Mouse (Mus musculus) neural tube, embryonic 13.5 days (tissue): Measurements from ENCODE around the gene Il1rapl1. TPM values are rescaled to one million over a fixed set of nuclear protein-coding genes. Genes with fewer than 3 reads are reported as not detected.

Experiments
- ATAC-seq: fragments of 200-750 bp; cut with Nextera tagmentation; 2 replicates; pipeline ENCODE4 v1.8.0; 2017; ENCODE audit warnings: low read depth, mild to moderate bottlenecking, moderate TSS enrichment, moderate library complexity
- H3K27ac ChIP-seq: fragments of 300-500 bp; sonication (generic); replicated peaks from 2 replicates; pipeline ENCODE4 v1.5.1; 2015; ENCODE audit warnings: moderate library complexity, mild to moderate bottlenecking, inconsistent platforms
- H3K27me3 ChIP-seq: fragments of 300-500 bp; sonication (generic); 2 replicates; pipeline ENCODE4 v1.6.1; 2015; ENCODE audit warnings: mild to moderate bottlenecking, inconsistent platforms
- H3K36me3 ChIP-seq: fragments of 300-500 bp; sonication (generic); 2 replicates; pipeline ENCODE4 v1.6.1; 2015; ENCODE audit warnings: mild to moderate bottlenecking, inconsistent platforms
- H3K4me1 ChIP-seq: fragments of 300-500 bp; sonication (generic); replicated peaks from 2 replicates; pipeline ENCODE4 v1.6.1; 2015; ENCODE audit warnings: inconsistent platforms
- H3K4me2 ChIP-seq: fragments of 300-500 bp; sonication (generic); 2 replicates; pipeline ENCODE4 v1.6.1; 2015; ENCODE audit warnings: inconsistent platforms, mild to moderate bottlenecking, moderate library complexity
- H3K4me3 ChIP-seq: fragments of 300-500 bp; sonication (generic); 2 replicates; pipeline ENCODE4 v1.5.1; 2015; ENCODE audit warnings: mild to moderate bottlenecking, inconsistent platforms
- H3K9ac ChIP-seq: fragments of 300-500 bp; sonication (generic); 2 replicates; pipeline ENCODE4 v1.6.1; 2015; ENCODE audit warnings: moderate library complexity, mild to moderate bottlenecking, inconsistent platforms
- H3K9me3 ChIP-seq: fragments of 300-500 bp; sonication (generic); 2 replicates; pipeline ENCODE4 v1.6.1; 2016; ENCODE audit warnings: inconsistent platforms
- WGBS: fragments of 180-500 bp; shearing (Covaris S2); methylation state at CpG from one replicate; pipeline ENCODE4 v1.1.7; 2015; 5-methylcytosine and 5-hydroxymethylcytosine counted together
- polyA plus RNA-seq: library from polyadenylated mRNA; unstranded; fragments of >200 nt; fragmentation: Nextera tagmentation; extraction: Ambion mirVana; gene quantifications from 2 replicates; pipeline ENCODE4 v1.2.1, GENCODE M21; 2015

Gene Il1rapl1
- polyA plus RNA-seq, 1 experiment from 2014 or later: 3.9 TPM

GRCm38 (mm10) chrX:88070368-88070767 is 45.1 kb downstream of the Il1rapl1 start:
- H3K36me3 ChIP-seq: no peaks in the 10 kb centered on the region
- 79% methylated on average over 3 of the region's 3 CpGs for WGBS
- no peak overlapping the region for H3K27ac ChIP-seq
- no peak overlapping the region for H3K4me2 ChIP-seq
- no peaks in the 10 kb centered on the region for H3K9me3 ChIP-seq
- ATAC-seq: no peak
- no peak overlapping the region for H3K9ac ChIP-seq
- no peaks in the 10 kb centered on the region for H3K4me1 ChIP-seq
- H3K27me3 ChIP-seq: no peaks in the 10 kb centered on the region
- no peak overlapping the region for H3K4me3 ChIP-seq

GRCm38 (mm10) chrX:88043556-88043955 is 71.9 kb downstream of the Il1rapl1 start:
- H3K4me1 ChIP-seq: no peaks in the 10 kb centered on the region
- no peak overlapping the region for H3K27ac ChIP-seq
- H3K4me2 ChIP-seq: no peak overlapping the region
- no peak overlapping the region for H3K9ac ChIP-seq
- H3K4me3 ChIP-seq: no peak overlapping the region
- H3K27me3 ChIP-seq: no peaks in the 10 kb centered on the region
- no peak for ATAC-seq
- H3K9me3 ChIP-seq: no peaks in the 10 kb centered on the region
- H3K36me3 ChIP-seq: no peaks in the 10 kb centered on the region
- WGBS: 92% methylated on average over 1 of the region's 1 CpGs

- H3K9ac ChIP-seq: no peak overlapping the region
- no peak overlapping the region for H3K27ac ChIP-seq
- no peak overlapping the region for H3K4me3 ChIP-seq
- no peaks in the 10 kb centered on the region for H3K36me3 ChIP-seq
- no peak overlapping the region for H3K4me2 ChIP-seq
- H3K9me3 ChIP-seq: no peaks in the 10 kb centered on the region
- H3K4me1 ChIP-seq: no peaks in the 10 kb centered on the region
- no peaks in the 10 kb centered on the region for H3K27me3 ChIP-seq
- ATAC-seq: no peak
- 48% methylated on average over 1 of the region's 1 CpGs for WGBS
These were observed 76.5 kb downstream of the Il1rapl1 start for GRCm38 (mm10) chrX:88038984-88039383.

GRCm38 (mm10) chrX:87897172-87897571 is 218.3 kb downstream of the Il1rapl1 start:
- 92% methylated on average over 1 of the region's 1 CpGs for WGBS
- Histone ChIP-seq H3K36me3 (no peaks in the 10 kb centered on the region), H3K27ac (no peak overlapping the region), H3K4me2 (no peak overlapping the region), H3K9me3 (no peaks in the 10 kb centered on the region), H3K4me1 (no peaks in the 10 kb centered on the region), H3K4me3 (no peak overlapping the region), H3K27me3 (no peaks in the 10 kb centered on the region), H3K9ac (no peak overlapping the region)
- ATAC-seq: no peak

- Histone ChIP-seq H3K9me3 (no peaks in the 10 kb centered on the region), H3K27me3 (no peaks in the 10 kb centered on the region), H3K4me1 (no peaks in the 10 kb centered on the region), H3K36me3 (no peaks in the 10 kb centered on the region), H3K4me2 (no peak overlapping the region), H3K27ac (no peak overlapping the region), H3K9ac (no peak overlapping the region), H3K4me3 (no peak overlapping the region)
- no peak for ATAC-seq
These were observed 223.5 kb downstream of the Il1rapl1 start for GRCm38 (mm10) chrX:87891916-87892315.

GRCm38 (mm10) chrX:87854107-87854506 is 261.3 kb downstream of the Il1rapl1 start:
- Histone ChIP-seq H3K27me3 (no peaks in the 10 kb centered on the region), H3K4me2 (no peak overlapping the region), H3K9me3 (no peaks in the 10 kb centered on the region), H3K9ac (no peak overlapping the region), H3K4me3 (no peak overlapping the region), H3K27ac (no peak overlapping the region), H3K36me3 (no peaks in the 10 kb centered on the region), H3K4me1 (no peaks in the 10 kb centered on the region)
- WGBS: 70% methylated on average over 2 of the region's 2 CpGs
- ATAC-seq: no peak

GRCm38 (mm10) chrX:87813884-87814283 is 301.6 kb downstream of the Il1rapl1 start:
- no peak overlapping the region for H3K4me3 ChIP-seq
- H3K9me3 ChIP-seq: no peaks in the 10 kb centered on the region
- H3K36me3 ChIP-seq: no peaks in the 10 kb centered on the region
- H3K27ac ChIP-seq: no peak overlapping the region
- no peak overlapping the region for H3K4me2 ChIP-seq
- H3K9ac ChIP-seq: no peak overlapping the region
- ATAC-seq: no peak
- no peaks in the 10 kb centered on the region for H3K4me1 ChIP-seq
- no peaks in the 10 kb centered on the region for H3K27me3 ChIP-seq

GRCm38 (mm10) chrX:87807717-87808116 is 307.7 kb downstream of the Il1rapl1 start:
- no peak overlapping the region for H3K27ac ChIP-seq
- no peaks in the 10 kb centered on the region for H3K27me3 ChIP-seq
- 14% methylated on average over 1 of the region's 1 CpGs for WGBS

GRCm38 (mm10) chrX:87793011-87793410 is 322.4 kb downstream of the Il1rapl1 start:
- no peaks in the 10 kb centered on the region for H3K27me3 ChIP-seq
- ATAC-seq: no peak
- no peaks in the 10 kb centered on the region for H3K9me3 ChIP-seq
- no peak overlapping the region for H3K4me3 ChIP-seq
- H3K36me3 ChIP-seq: no peaks in the 10 kb centered on the region
- H3K4me2 ChIP-seq: no peak overlapping the region
- no peak overlapping the region for H3K9ac ChIP-seq
- H3K4me1 ChIP-seq: no peaks in the 10 kb centered on the region
- no peak overlapping the region for H3K27ac ChIP-seq

More at GRCm38 (mm10) chrX:87807717-87808116, 307.7 kb downstream of the Il1rapl1 start:
- ATAC-seq: no peak
- no peaks in the 10 kb centered on the region for H3K4me1 ChIP-seq
- no peaks in the 10 kb centered on the region for H3K36me3 ChIP-seq
- H3K9ac ChIP-seq: no peak overlapping the region
- H3K9me3 ChIP-seq: no peaks in the 10 kb centered on the region
- H3K4me2 ChIP-seq: no peak overlapping the region
- no peak overlapping the region for H3K4me3 ChIP-seq

- Histone ChIP-seq H3K9me3 (no peaks in the 10 kb centered on the region), H3K36me3 (no peaks in the 10 kb centered on the region), H3K27ac (no peak overlapping the region), H3K4me3 (no peak overlapping the region), H3K27me3 (no peaks in the 10 kb centered on the region), H3K9ac (no peak overlapping the region), H3K4me2 (no peak overlapping the region), H3K4me1 (no peaks in the 10 kb centered on the region)
- no peak for ATAC-seq
- WGBS: 69% methylated on average over 2 of the region's 2 CpGs
These were observed 404.9 kb downstream of the Il1rapl1 start for GRCm38 (mm10) chrX:87710589-87710988.

GRCm38 (mm10) chrX:87663856-87664255 is 451.6 kb downstream of the Il1rapl1 start:
- no peak for ATAC-seq
- no peak overlapping the region for H3K4me2 ChIP-seq
- 97% methylated on average over 1 of the region's 1 CpGs for WGBS
- H3K9me3 ChIP-seq: no peaks in the 10 kb centered on the region
- no peak overlapping the region for H3K9ac ChIP-seq
- H3K4me1 ChIP-seq: no peaks in the 10 kb centered on the region
- H3K27me3 ChIP-seq: no peaks in the 10 kb centered on the region
- H3K4me3 ChIP-seq: no peak overlapping the region
- no peak overlapping the region for H3K27ac ChIP-seq
- H3K36me3 ChIP-seq: no peaks in the 10 kb centered on the region

GRCm38 (mm10) chrX:87655644-87656043 is 459.8 kb downstream of the Il1rapl1 start:
- Histone ChIP-seq H3K4me2 (no peak overlapping the region), H3K4me3 (no peak overlapping the region), H3K4me1 (no peaks in the 10 kb centered on the region), H3K9me3 (no peaks in the 10 kb centered on the region), H3K27ac (no peak overlapping the region), H3K9ac (no peak overlapping the region), H3K27me3 (no peaks in the 10 kb centered on the region), H3K36me3 (no peaks in the 10 kb centered on the region)
- ATAC-seq: no peak
- WGBS: 31% methylated on average over 2 of the region's 2 CpGs

GRCm38 (mm10) chrX:87600914-87601313 is 514.5 kb downstream of the Il1rapl1 start:
- Histone ChIP-seq H3K27ac (no peak overlapping the region), H3K9ac (no peak overlapping the region), H3K36me3 (no peaks in the 10 kb centered on the region), H3K4me2 (no peak overlapping the region), H3K27me3 (no peaks in the 10 kb centered on the region), H3K9me3 (no peaks in the 10 kb centered on the region), H3K4me3 (no peak overlapping the region), H3K4me1 (no peaks in the 10 kb centered on the region)
- no peak for ATAC-seq
